Mouse (Mus musculus) heart, adult 2 months (tissue): ENCODE results near the gene Gprasp1. TPM values are rescaled to one million over a fixed set of nuclear protein-coding genes. Genes with fewer than 3 reads are reported as not detected.
"Not testable (repeated sequence)": the region's sequence is repeated elsewhere in the genome, so short reads cannot be mapped to it uniquely, and the experiment has no call there.

Source experiments
- DNase-seq, 2 experiments: peaks; one replicate each; pipeline ENCODE4 v3.0.0; 2021
- H3K27ac ChIP-seq: fragments of 200-600 bp; 2 replicates; pipeline ENCODE4 v1.8.1; 2022
- H3K27me3 ChIP-seq: fragments of 200-500 bp; 2 replicates; pipeline ENCODE4 v1.6.1; 2012; ENCODE audit warnings: mild to moderate bottlenecking, low read length, inconsistent platforms, mixed read lengths; ENCODE audit not compliant: control insufficient read depth, insufficient read depth
- H3K36me3 ChIP-seq: fragments of 200-500 bp; 2 replicates; pipeline ENCODE4 v1.6.1; 2012; ENCODE audit warnings: low read length, inconsistent platforms; ENCODE audit not compliant: control insufficient read depth, insufficient read depth
- H3K4me1 ChIP-seq: fragments of 200-500 bp; 2 replicates; pipeline ENCODE4 v1.6.1; 2011; ENCODE audit warnings: low read length; ENCODE audit not compliant: control insufficient read depth, insufficient read depth
- H3K4me3 ChIP-seq: fragments of 200-600 bp; 2 replicates; pipeline ENCODE4 v1.8.1; 2022
- H3K79me2 ChIP-seq: fragments of 200-500 bp; replicated peaks from 2 replicates; pipeline ENCODE4 v1.6.1; 2012; ENCODE audit warnings: mild to moderate bottlenecking, inconsistent platforms, low read length, moderate library complexity, mixed read lengths; ENCODE audit not compliant: control insufficient read depth, insufficient read depth
- H3K9ac ChIP-seq: fragments of 200-500 bp; 2 replicates; pipeline ENCODE4 v1.6.1; 2012; ENCODE audit warnings: low read depth, mild to moderate bottlenecking, control low read depth, inconsistent platforms, low read length, mixed read lengths
- CTCF ChIP-seq: fragments of 200-600 bp; IDR thresholded peaks from 2 replicates; pipeline ENCODE4 v1.8.1; 2022; ENCODE audit warnings: antibody characterized with exemption, mild to moderate bottlenecking, moderate library complexity
- EP300 ChIP-seq: fragments of 200-500 bp; IDR thresholded peaks from 2 replicates; pipeline ENCODE4 v1.6.1; 2011; ENCODE audit warnings: low read depth, low read length, control low read depth; ENCODE audit not compliant: insufficient read depth
- POLR2A ChIP-seq: fragments of 200-500 bp; IDR thresholded peaks from 2 replicates; pipeline ENCODE4 v1.6.1; 2011; ENCODE audit warnings: mild to moderate bottlenecking, low read depth, low read length, control low read depth; ENCODE audit not compliant: insufficient read depth
- WGBS: fragments of 180-500 bp; shearing (Covaris S2); methylation state at CpG from one replicate; pipeline ENCODE4 v1.1.7; 2018; 5-methylcytosine and 5-hydroxymethylcytosine counted together
- intact Hi-C: fragments of 180-260 bp; cut with DNase I; formaldehyde crosslinking; loops from one replicate; pipeline ENCODE4 v1.15.1; 2025
- polyA plus RNA-seq: library from polyadenylated mRNA; depleted of rRNA; stranded (reverse); fragments of >200 nt; gene quantifications from 2 replicates; pipeline ENCODE4 v1.2.3, GENCODE M21; 2012
- total RNA-seq, 2 experiments: library from RNA; stranded (reverse); gene quantifications; 2 replicates each; pipeline ENCODE4 v1.2.3; 2021

Gprasp1 gene
- total and polyA plus RNA-seq, 3 experiments, result 7.9 to 25.0 (median 18.3) TPM

GRCm38 (mm10) chrX:135738730-135739520 lies 3.6 kb upstream of the Gprasp1 start:
- H3K9ac ChIP-seq, result no peak overlapping the region
- no peaks in the 10 kb centered on the region for H3K4me1 ChIP-seq
- no peaks in the 10 kb centered on the region for H3K79me2 ChIP-seq
- H3K4me3 ChIP-seq, result no peak overlapping the region
- H3K27me3 ChIP-seq, result no peaks in the 10 kb centered on the region
- no peak for DNase-seq
- TF ChIP-seq POLR2A (no peak), CTCF (no peak), EP300 (no peak)
- no peak overlapping the region for H3K27ac ChIP-seq
- 0 out of 2 replicates have a peak, but pooled peaks cover 2% of the 10 kb centered on the region for H3K36me3 ChIP-seq
- intact Hi-C loops, result no loop called here
- WGBS, result 63% methylated on average over 2 of the region's 2 CpGs

- Histone ChIP-seq H3K9ac (peak overlapping the region; percentile 95), H3K27ac (peak overlapping the region; percentile 84), H3K36me3 (0 out of 2 replicates have a peak, but pooled peaks cover 2% of the 10 kb centered on the region), H3K27me3 (no peaks in the 10 kb centered on the region), H3K4me1 (no peaks in the 10 kb centered on the region), H3K4me3 (peak overlapping the region; percentile 70), H3K79me2 (no peaks in the 10 kb centered on the region)
- no peak for DNase-seq
- 10% methylated on average over 7 of the region's 7 CpGs for WGBS
- intact Hi-C loops, result loop anchor here (5.0 to 10.0 kb wide), 2 partner anchors 88 to 144 kb away; no protein-coding TSS in a partner anchor
- no peak for TF ChIP-seq CTCF
- no peak for TF ChIP-seq EP300
- TF ChIP-seq POLR2A, result no peak
Measured at GRCm38 (mm10) chrX:135743056-135743355, 473 bp downstream of the Gprasp1 start.

GRCm38 (mm10) chrX:135745376-135745775 lies 2.8 kb downstream of the Gprasp1 start:
- H3K4me1 ChIP-seq, H3K9ac ChIP-seq, H3K4me3 ChIP-seq, H3K27me3 ChIP-seq, H3K36me3 ChIP-seq, DNase-seq, H3K79me2 ChIP-seq, H3K27ac ChIP-seq: not testable (repeated sequence)
- intact Hi-C loops, result loop anchor here (10.0 kb wide), 1 partner anchor 91 kb away; no protein-coding TSS in a partner anchor
- WGBS, result 76% methylated on average over 3 of the region's 3 CpGs

GRCm38 (mm10) chrX:135752832-135753231 lies 10.3 kb downstream of the Gprasp1 start:
- intact Hi-C loops, result loop anchor here (5.0 to 10.0 kb wide), 2 partner anchors 48 to 49 kb away; no protein-coding TSS in a partner anchor
- Histone ChIP-seq H3K27ac (no peak overlapping the region), H3K4me1 (no peaks in the 10 kb centered on the region), H3K9ac (no peak overlapping the region), H3K36me3 (no peaks in the 10 kb centered on the region), H3K79me2 (no peaks in the 10 kb centered on the region), H3K27me3 (no peaks in the 10 kb centered on the region), H3K4me3 (no peak overlapping the region)
- TF ChIP-seq EP300, result no peak
- peak; percentile 92 for TF ChIP-seq CTCF
- WGBS, result 3% methylated on average over 2 of the region's 2 CpGs
- peak; percentile 51 to 78 for DNase-seq

GRCm38 (mm10) chrX:135761707-135762106 lies 19.2 kb downstream of the Gprasp1 start:
- no peaks in the 10 kb centered on the region for H3K79me2 ChIP-seq
- H3K4me3 ChIP-seq, result no peak overlapping the region
- no peaks in the 10 kb centered on the region for H3K27me3 ChIP-seq
- H3K36me3 ChIP-seq, result no peaks in the 10 kb centered on the region
- intact Hi-C loops, result no loop called here
- no peak overlapping the region for H3K9ac ChIP-seq
- H3K4me1 ChIP-seq, result no peaks in the 10 kb centered on the region
- H3K27ac ChIP-seq, result no peak overlapping the region
- DNase-seq, result peak in 1 of 2 experiments; percentile 31
- TF ChIP-seq POLR2A (no peak), EP300 (no peak), CTCF (peak; percentile 76)

GRCm38 (mm10) chrX:135768043-135768548 lies 25.6 kb downstream of the Gprasp1 start:
- Histone ChIP-seq H3K79me2 (no peaks in the 10 kb centered on the region), H3K36me3 (no peaks in the 10 kb centered on the region), H3K27me3 (no peaks in the 10 kb centered on the region), H3K4me1 (no peaks in the 10 kb centered on the region), H3K9ac (no peak overlapping the region), H3K27ac (no peak overlapping the region), H3K4me3 (no peak overlapping the region)
- intact Hi-C loops, result no loop called here
- WGBS, result 37% methylated on average over 3 of the region's 3 CpGs
- no peak for TF ChIP-seq EP300
- TF ChIP-seq CTCF, result no peak
- no peak for TF ChIP-seq POLR2A
- no peak for DNase-seq
